Mouse (Mus musculus): ENCODE data around the gene Cacng1.

DNA sequence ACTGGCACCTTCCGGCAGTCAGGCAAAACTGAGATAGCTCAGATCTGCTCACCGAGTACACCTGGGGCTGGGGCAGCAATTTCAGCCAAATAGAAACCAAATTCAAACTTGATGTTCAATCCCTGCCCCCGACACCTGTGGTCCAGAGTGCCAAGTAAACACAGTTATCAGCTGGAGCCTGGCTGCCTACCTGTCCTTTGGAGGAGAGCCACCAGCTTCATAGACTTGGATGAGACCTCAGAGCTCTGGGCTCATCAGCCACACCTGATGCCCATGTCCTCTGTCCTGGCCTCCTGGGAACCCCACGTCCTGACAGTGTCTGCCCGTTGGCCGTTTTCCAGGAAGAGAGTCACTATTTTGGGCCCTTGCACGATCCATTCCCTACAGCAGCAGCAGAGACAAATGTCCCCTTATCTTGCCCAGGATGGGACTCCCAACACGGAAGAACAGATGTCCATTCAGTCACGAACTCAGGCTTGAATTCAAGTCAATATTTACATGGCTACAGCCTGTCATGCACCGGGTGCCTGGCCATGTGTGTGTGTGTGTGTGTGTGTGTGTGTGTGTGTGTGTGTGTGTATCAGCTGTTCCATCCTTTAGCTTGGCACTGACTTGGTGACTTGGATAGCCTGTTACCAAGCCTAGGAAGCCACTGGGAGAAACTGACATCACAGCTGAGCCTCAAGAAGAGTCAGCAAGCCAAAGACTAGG lies 45.6 kb upstream of the Cacng1 start:
- TF ChIP-seq CTCF (IDR thresholded peaks at IDR 0.05; ENCODE audit: low read depth, low read length) (no peak), GATA1 (IDR thresholded peaks at IDR 0.05; ENCODE audit: borderline replicate concordance, low read length) (no peak)

Data from G1E (cell line).